Mouse (Mus musculus): ENCODE measurements around the gene Slc9a1. TPM values are rescaled to one million over a fixed set of nuclear protein-coding genes. Genes with fewer than 3 reads are reported as not detected.

Slc9a1 gene
- polyA plus RNA-seq, 1 experiment = 39.4 TPM

GRCm38 (mm10) chr4:133471135-133471821 lies 101.8 kb downstream of the Slc9a1 start:
- Histone ChIP-seq H3K36me3 (ENCODE audit: control insufficient read depth, insufficient read depth, low read length) (no peaks in the 10 kb centered on the region), H3K27ac (ENCODE audit: insufficient read depth, low read length) (no peak overlapping the region), H3K4me1 (ENCODE audit: control insufficient read depth, insufficient read depth, insufficient read length) (no peaks in the 10 kb centered on the region), H3K4me3 (ENCODE audit: extremely low read depth, insufficient read depth, insufficient read length) (no peak overlapping the region), H3K27me3 (ENCODE audit: control insufficient read depth, insufficient read depth, low read length) (0 out of 2 replicates have a peak, but pooled peaks cover 1% of the 10 kb centered on the region)
- TF ChIP-seq CTCF (IDR thresholded peaks at IDR 0.05; ENCODE audit: extremely low read depth, insufficient read depth, insufficient read length, insufficient replicate concordance) = no peak
- no peak for TF ChIP-seq POLR2A (IDR thresholded peaks at IDR 0.05; ENCODE audit: low read depth, low read length)
- no peak for DNase-seq (ENCODE audit: low read depth in 1 of 2, low spot score in 2 of 2)
- WGBS = 84% methylated on average over 7 of the region's 7 CpGs

Other genes with a start within 250 kb of the Slc9a1 start
- 76.2 and 87.6 TPM in 2 replicates for gene Wasf2, start 239.2 kb upstream of the Slc9a1 start, polyA plus RNA-seq (2012; rRNA removed)
- 0.19 and 0.54 TPM in 2 replicates for gene Cd164l2, start 157.6 kb upstream of the Slc9a1 start, polyA plus RNA-seq (2012; rRNA removed)
- gene Gpr3, start 157.2 kb upstream of the Slc9a1 start, polyA plus RNA-seq (2012; rRNA removed) = 0.02 TPM in 1 of 2 replicates, not detected in the other
- 4.0 and 5.8 TPM in 2 replicates for gene Map3k6, start 128.9 kb upstream of the Slc9a1 start, polyA plus RNA-seq (2012; rRNA removed)
- gene Sytl1, start 106.6 kb upstream of the Slc9a1 start, polyA plus RNA-seq (2012; rRNA removed) = 6.8 and 7.1 TPM in 2 replicates
- 58.0 and 61.0 TPM in 2 replicates for gene Tmem222, start 91.9 kb upstream of the Slc9a1 start, polyA plus RNA-seq (2012; rRNA removed)
- 33.0 and 33.3 TPM in 2 replicates for gene Wdtc1, start 16.2 kb upstream of the Slc9a1 start, polyA plus RNA-seq (2012; rRNA removed)
- gene Tent5b, start 110.4 kb downstream of the Slc9a1 start, polyA plus RNA-seq (2012; rRNA removed) = 0.30 and 0.31 TPM in 2 replicates
- gene Trnp1, start 128.8 kb downstream of the Slc9a1 start, polyA plus RNA-seq (2012; rRNA removed) = 0.49 and 0.99 TPM in 2 replicates
- gene Kdf1, start 149.3 kb downstream of the Slc9a1 start, polyA plus RNA-seq (2012; rRNA removed) = 0.65 and 0.76 TPM in 2 replicates
- 28.6 and 28.7 TPM in 2 replicates for gene Nudc, start 176.3 kb downstream of the Slc9a1 start, polyA plus RNA-seq (2012; rRNA removed)
- gene Nr0b2, start 183.7 kb downstream of the Slc9a1 start, polyA plus RNA-seq (2012; rRNA removed) = 3.2 and 4.0 TPM in 2 replicates
- 3.7 and 6.0 TPM in 2 replicates for gene Gpatch3, start 205.0 kb downstream of the Slc9a1 start, polyA plus RNA-seq (2012; rRNA removed)
- gene Gpn2, start 214.7 kb downstream of the Slc9a1 start, polyA plus RNA-seq (2012; rRNA removed) = 36.1 and 55.9 TPM in 2 replicates
- gene Sfn, start 232.5 kb downstream of the Slc9a1 start, polyA plus RNA-seq (2012; rRNA removed) = 15.5 and 26.1 TPM in 2 replicates

Data from spleen, adult 2 months (tissue).